Mouse (Mus musculus) lung, adult 2 months (tissue): ENCODE results near the gene Vsig10.

Experiments
- CTCF ChIP-seq: fragments of 200-500 bp; IDR thresholded peaks from 2 replicates; pipeline ENCODE4 v1.5.1; 2011; ENCODE audit warnings: mild to moderate bottlenecking, low read length, control low read depth; ENCODE audit not compliant: insufficient read depth
- POLR2A ChIP-seq: fragments of 200-500 bp; IDR thresholded peaks from 2 replicates; pipeline ENCODE4 v1.6.1; 2011; ENCODE audit warnings: low read depth, mild to moderate bottlenecking, control low read depth, low read length, borderline replicate concordance; ENCODE audit errors: extremely low read depth

GRCm38 (mm10) chr5:117295011-117295410, 23.9 kb upstream of the Vsig10 start:
- TF ChIP-seq CTCF (no peak), POLR2A (no peak)
